Mouse (Mus musculus) limb, embryonic 11.5 days (tissue): ENCODE measurements at regions not wholly inside any gene's neighbourhood (a gene's known extent, or its start where the extent isn't known, plus 50 kb on each side); places are given as distances from the start of the nearest gene placed in this dataset.

Source experiments
- ATAC-seq: fragments of 200-750 bp; cut with Nextera tagmentation; 2 replicates; pipeline ENCODE4 v1.8.0; 2017; ENCODE audit warnings: low read depth; ENCODE audit not compliant: insufficient number of reproducible peaks, low FRiP score, low TSS enrichment
- DNase-seq: peaks from one replicate; pipeline ENCODE4 v3.0.0-alpha.2; 2015; ENCODE audit warnings: low spot score
- H3K27ac ChIP-seq: fragments of 300-500 bp; sonication (generic); replicated peaks from 2 replicates; pipeline ENCODE4 v1.5.1; 2014; ENCODE audit warnings: low read depth, mild to moderate bottlenecking, low read length
- H3K27me3 ChIP-seq: fragments of 300-500 bp; sonication (generic); 2 replicates; pipeline ENCODE4 v1.6.1; 2014; ENCODE audit warnings: mild to moderate bottlenecking, low read length, mixed read lengths; ENCODE audit not compliant: control insufficient read depth, insufficient read depth
- H3K36me3 ChIP-seq: fragments of 300-500 bp; sonication (generic); 2 replicates; pipeline ENCODE4 v1.6.1; 2014; ENCODE audit warnings: mild to moderate bottlenecking, low read length, moderate library complexity, mixed read lengths; ENCODE audit not compliant: control insufficient read depth, insufficient read depth
- H3K4me1 ChIP-seq: fragments of 300-500 bp; sonication (generic); 2 replicates; pipeline ENCODE4 v1.6.1; 2014; ENCODE audit warnings: low read length, mixed read lengths; ENCODE audit not compliant: control insufficient read depth, insufficient read depth
- H3K4me2 ChIP-seq: fragments of 300-500 bp; sonication (generic); 2 replicates; pipeline ENCODE4 v1.6.1; 2014; ENCODE audit warnings: low read depth, mild to moderate bottlenecking, moderate library complexity; ENCODE audit not compliant: severe bottlenecking
- H3K4me3 ChIP-seq: fragments of 300-500 bp; sonication (generic); 2 replicates; pipeline ENCODE4 v1.5.1; 2014; ENCODE audit warnings: low read depth, low read length
- H3K9ac ChIP-seq: fragments of 300-500 bp; sonication (generic); 2 replicates; pipeline ENCODE4 v1.6.1; 2014; ENCODE audit warnings: mild to moderate bottlenecking, low read length
- H3K9me3 ChIP-seq: fragments of 300-500 bp; sonication (generic); 2 replicates; pipeline ENCODE4 v1.6.1; 2016; ENCODE audit warnings: low read length; ENCODE audit not compliant: control insufficient read depth
- WGBS: fragments of 180-500 bp; shearing (Covaris S2); extraction: QIAGEN DNeasy Blood & Tissue Kit; methylation state at CpG from one replicate; pipeline ENCODE4 v1.1.7; 2014; 5-methylcytosine and 5-hydroxymethylcytosine counted together

DNA sequence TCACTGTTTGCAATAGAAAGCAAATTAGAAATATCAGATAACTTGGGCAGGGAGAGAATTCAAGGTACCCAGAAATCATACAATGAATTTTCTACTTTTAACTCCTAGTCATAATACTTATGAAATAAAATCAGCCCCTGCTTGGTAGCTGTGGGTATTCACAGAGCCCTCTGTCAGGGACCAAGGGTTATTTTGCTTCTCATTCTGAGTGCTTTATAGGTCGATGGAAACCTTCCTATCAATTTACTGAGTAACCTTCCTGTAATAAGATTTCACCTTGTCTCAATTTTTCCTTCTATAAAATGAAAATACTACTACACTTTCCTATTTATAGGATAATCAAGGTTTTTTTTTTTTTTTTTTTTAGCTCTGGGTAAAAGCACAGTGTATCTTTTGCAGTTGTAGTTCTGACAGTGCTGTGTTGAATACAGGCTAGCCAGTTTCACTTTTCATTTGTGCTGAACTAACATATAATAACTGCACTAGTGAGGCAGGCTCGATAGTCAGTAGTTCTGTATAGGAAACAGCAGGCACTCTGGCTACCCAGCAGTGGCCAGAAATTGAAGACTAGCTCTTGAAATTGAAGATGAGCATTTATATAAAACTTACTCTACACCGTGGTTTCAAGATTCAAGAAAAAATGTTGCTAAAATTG is 94.4 kb upstream of the Mdfic start:
- Histone ChIP-seq H3K4me1 (no peaks in the 10 kb centered on the region), H3K9ac (no peak overlapping the region), H3K27ac (no peak overlapping the region), H3K27me3 (no peaks in the 10 kb centered on the region), H3K36me3 (no peaks in the 10 kb centered on the region), H3K4me2 (no peak overlapping the region), H3K9me3 (no peaks in the 10 kb centered on the region), H3K4me3 (no peak overlapping the region)
- DNase-seq (no peak), ATAC-seq (no peak)
- 92% methylated on average over 3 of the region's 3 CpGs for WGBS

GRCm38 (mm10) chr6:15638548-15638947 is 81.9 kb upstream of the Mdfic start:
- H3K9ac ChIP-seq, result no peak overlapping the region
- H3K27ac ChIP-seq, result no peak overlapping the region
- H3K27me3 ChIP-seq, result no peaks in the 10 kb centered on the region
- no peak for DNase-seq
- no peak overlapping the region for H3K4me3 ChIP-seq
- H3K36me3 ChIP-seq, result no peaks in the 10 kb centered on the region
- H3K4me2 ChIP-seq, result no peak overlapping the region
- WGBS, result 78% methylated on average over 14 of the region's 14 CpGs
- no peaks in the 10 kb centered on the region for H3K4me1 ChIP-seq
- H3K9me3 ChIP-seq, result no peaks in the 10 kb centered on the region
- no peak for ATAC-seq

DNA sequence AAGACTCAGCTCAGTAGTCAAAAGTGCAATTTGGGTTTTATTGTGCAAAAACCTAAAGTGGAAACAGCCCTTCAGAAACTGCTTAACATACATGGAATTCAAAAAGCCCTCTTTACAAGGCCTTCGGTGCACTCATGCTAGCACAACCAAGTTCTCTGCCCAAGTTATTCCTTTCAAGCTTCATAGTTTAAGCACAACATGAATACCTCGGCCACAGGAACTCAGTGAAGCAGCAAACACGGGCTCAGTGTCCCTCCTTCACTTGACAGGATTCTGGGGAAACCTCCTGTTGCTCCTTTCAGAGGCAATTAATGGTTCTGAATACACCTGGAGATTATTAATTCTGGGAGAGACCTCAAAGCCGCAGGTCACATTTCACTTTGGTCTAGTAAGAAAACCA is 81.1 kb upstream of the Mdfic start:
- H3K36me3 ChIP-seq, result no peaks in the 10 kb centered on the region
- H3K4me3 ChIP-seq, result no peak overlapping the region
- DNase-seq (peak; percentile 32), ATAC-seq (no peak)
- no peak overlapping the region for H3K4me2 ChIP-seq
- H3K27me3 ChIP-seq, result no peaks in the 10 kb centered on the region
- no peak overlapping the region for H3K27ac ChIP-seq
- no peaks in the 10 kb centered on the region for H3K9me3 ChIP-seq
- H3K4me1 ChIP-seq, result no peaks in the 10 kb centered on the region
- H3K9ac ChIP-seq, result no peak overlapping the region
- 24% methylated on average over 4 of the region's 4 CpGs for WGBS

GRCm38 (mm10) chr6:15639809-15640479 is 80.5 kb upstream of the Mdfic start:
- no peak overlapping the region for H3K4me2 ChIP-seq
- no peaks in the 10 kb centered on the region for H3K27me3 ChIP-seq
- no peak overlapping the region for H3K9ac ChIP-seq
- no peaks in the 10 kb centered on the region for H3K4me1 ChIP-seq
- H3K9me3 ChIP-seq, result no peaks in the 10 kb centered on the region
- 44% methylated on average over 5 of the region's 5 CpGs for WGBS
- DNase-seq (no peak), ATAC-seq (no peak)
- no peak overlapping the region for H3K27ac ChIP-seq
- H3K36me3 ChIP-seq, result no peaks in the 10 kb centered on the region
- H3K4me3 ChIP-seq, result no peak overlapping the region

GRCm38 (mm10) chr6:15644311-15644710 is 76.2 kb upstream of the Mdfic start:
- H3K4me3 ChIP-seq, result no peak overlapping the region
- DNase-seq (no peak), ATAC-seq (no peak)
- no peak overlapping the region for H3K27ac ChIP-seq
- H3K36me3 ChIP-seq, result no peaks in the 10 kb centered on the region
- no peak overlapping the region for H3K9ac ChIP-seq
- H3K4me1 ChIP-seq, result no peaks in the 10 kb centered on the region
- H3K4me2 ChIP-seq, result no peak overlapping the region
- no peaks in the 10 kb centered on the region for H3K9me3 ChIP-seq
- no peaks in the 10 kb centered on the region for H3K27me3 ChIP-seq

DNA sequence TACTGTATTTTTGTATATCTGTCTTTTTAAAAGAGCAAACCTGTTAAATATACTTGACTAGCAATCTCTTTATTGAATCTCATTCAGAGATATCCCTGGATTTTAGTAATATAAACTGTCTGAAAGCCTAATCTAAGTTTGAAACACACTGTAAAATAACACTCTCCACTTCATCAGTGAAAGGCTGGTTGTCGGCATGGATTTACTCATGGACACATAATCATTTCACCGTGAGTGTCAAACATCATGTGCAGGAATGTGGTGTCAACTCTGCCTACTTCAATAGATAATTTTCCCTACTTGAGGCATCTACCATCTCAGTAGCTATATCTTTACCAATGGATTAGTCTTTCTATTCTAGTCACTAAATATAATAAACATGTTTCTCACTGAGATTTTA is 73.0 kb upstream of the Mdfic start:
- DNase-seq, result no peak
- H3K9ac ChIP-seq, result no peak overlapping the region
- 86% methylated on average over 2 of the region's 2 CpGs for WGBS
- no peak overlapping the region for H3K27ac ChIP-seq
- H3K9me3 ChIP-seq, result no peaks in the 10 kb centered on the region
- H3K36me3 ChIP-seq, result no peaks in the 10 kb centered on the region
- no peaks in the 10 kb centered on the region for H3K27me3 ChIP-seq
- no peak for ATAC-seq
- H3K4me3 ChIP-seq, result no peak overlapping the region
- no peak overlapping the region for H3K4me2 ChIP-seq
- H3K4me1 ChIP-seq, result no peaks in the 10 kb centered on the region
